Comparison of ENCODE assay signal across 49 mouse cellular contexts in genomic region chr10:116123808-116124207, GRCm38 (mm10). TPM values are rescaled to one million over a fixed set of nuclear protein-coding genes. Genes with fewer than 3 reads are reported as not detected.
"Had no signal": no experiment of that assay in that cellular context is flagged by ENCODE, and none has a peak within 500 bp of the region (broad histone marks: within the 10 kb centered on the region; RNA-seq: fewer than 3 reads in every experiment).

No protein-coding gene starts in this region.

- H3K36me3 ChIP-seq: heart, embryonic 12.5 days; heart, embryonic 13.5 days; heart, embryonic 15.5 days; hindbrain, embryonic 10.5 days; hindbrain, embryonic 12.5 days; hindbrain, embryonic 13.5 days; hindbrain, embryonic 15.5 days; intestine, embryonic 15.5 days; kidney, embryonic 15.5 days had no signal

- H3K4me1 ChIP-seq: heart, embryonic 12.5 days; heart, embryonic 13.5 days; heart, embryonic 15.5 days; hindbrain, embryonic 10.5 days; hindbrain, embryonic 12.5 days; hindbrain, embryonic 13.5 days; hindbrain, embryonic 15.5 days; intestine, embryonic 15.5 days; kidney, embryonic 15.5 days had no signal

- H3K27me3 ChIP-seq: heart, embryonic 12.5 days; heart, embryonic 13.5 days; heart, embryonic 15.5 days; hindbrain, embryonic 12.5 days; hindbrain, embryonic 13.5 days; hindbrain, embryonic 15.5 days; intestine, embryonic 15.5 days; kidney, embryonic 15.5 days had no signal

- H3K27ac ChIP-seq: heart, adult 2 months; heart, embryonic 13.5 days; heart, embryonic 15.5 days; hindbrain, embryonic 10.5 days; hindbrain, embryonic 12.5 days; hindbrain, embryonic 14.5 days; hindbrain, embryonic 15.5 days; intestine, embryonic 15.5 days; kidney, embryonic 15.5 days; kidney, postnatal 0 days; layer of hippocampus, adult 2 months had no signal

- H3K9ac ChIP-seq: heart, embryonic 12.5 days; heart, embryonic 13.5 days; heart, embryonic 15.5 days; hindbrain, embryonic 12.5 days; hindbrain, embryonic 13.5 days; hindbrain, embryonic 14.5 days; hindbrain, embryonic 15.5 days; intestine, embryonic 15.5 days; kidney, embryonic 15.5 days had no signal

- DNase-seq: heart, adult 18-20 months; heart, adult 2 months; heart, postnatal 10 days; heart, postnatal 14 days; heart, postnatal 36 days; heart, postnatal 4 days; kidney, adult 11 months; kidney, adult 18-20 months; kidney, adult 2 months; kidney, adult 8-10 months; kidney, adult 9 months; kidney, postnatal 10 days; kidney, postnatal 14 days; kidney, postnatal 25 days; kidney, postnatal 36 days; kidney, postnatal 4 days; layer of hippocampus, adult 9-11 months; layer of hippocampus, postnatal 36 days had no signal

- H3K4me3 ChIP-seq: heart, adult 2 months; heart, embryonic 12.5 days; heart, embryonic 13.5 days; heart, embryonic 15.5 days; hindbrain, embryonic 10.5 days; hindbrain, embryonic 12.5 days; hindbrain, embryonic 13.5 days; hindbrain, embryonic 15.5 days; intestine, embryonic 15.5 days; kidney, embryonic 15.5 days; layer of hippocampus, adult 2 months had no signal

- H3K4me2 ChIP-seq: heart, embryonic 11.5 days; heart, embryonic 12.5 days; heart, embryonic 13.5 days; heart, embryonic 15.5 days; hindbrain, embryonic 12.5 days; hindbrain, embryonic 13.5 days; hindbrain, embryonic 14.5 days; hindbrain, embryonic 15.5 days; intestine, embryonic 15.5 days; kidney, embryonic 15.5 days had no signal

- H3K9me3 ChIP-seq: heart, embryonic 12.5 days; heart, embryonic 13.5 days; heart, embryonic 15.5 days; hindbrain, embryonic 10.5 days; hindbrain, embryonic 12.5 days; hindbrain, embryonic 13.5 days; hindbrain, embryonic 15.5 days; intestine, embryonic 15.5 days; kidney, embryonic 15.5 days had no signal

- ATAC-seq: inflammation-experienced regulatory T-cells, adult 6 months; intestine, embryonic 15.5 days; intestine, embryonic 16.5 days; intestine, postnatal 0 days had no signal

RNA-seq across cellular contexts. Expression of gene 4933416C03Rik, which starts 10.1 kb away (rescaled TPM):
- total RNA-seq: heart, adult 18-20 months; heart, adult 2 months; heart, adult 8-10 months; heart, postnatal 10 days; heart, postnatal 14 days; heart, postnatal 25 days; heart, postnatal 36 days; heart, postnatal 4 days; hematopoietic stem cell, adult 5-6 weeks; layer of hippocampus, adult 18-20 months; layer of hippocampus, adult 2 months; layer of hippocampus, adult 8-10 months; layer of hippocampus, postnatal 10 days; layer of hippocampus, postnatal 14 days; layer of hippocampus, postnatal 25 days; layer of hippocampus, postnatal 36 days had no signal
- polyA plus RNA-seq: heart, adult 2 months; heart, embryonic 11.5 days; heart, embryonic 12.5 days; heart, embryonic 13.5 days; heart, embryonic 14.5 days; heart, embryonic 15.5 days; heart, embryonic 16.5 days; heart, postnatal 0 days; hindbrain, embryonic 10.5 days; hindbrain, embryonic 12.5 days; hindbrain, embryonic 13.5 days; intestine, embryonic 14.5 days; intestine, embryonic 15.5 days; intestine, embryonic 16.5 days; intestine, postnatal 0 days; kidney, adult 2 months; kidney, embryonic 14.5 days; kidney, embryonic 15.5 days; kidney, embryonic 16.5 days; kidney, postnatal 0 days; large intestine, adult 2 months had no signal
